Mouse (Mus musculus) MEL (cell line): Measurements from ENCODE around the gene Oas1d. TPM values are rescaled to one million over a fixed set of nuclear protein-coding genes. Genes with fewer than 3 reads are reported as not detected.

Experiments used
- DNase-seq: peaks from one replicate; pipeline ENCODE4 v3.0.0; 2011; ENCODE audit warnings: low read depth, low spot score
- H3K27ac ChIP-seq: 2 replicates; pipeline ENCODE4 v1.5.1; 2012; ENCODE audit warnings: low read depth, mild to moderate bottlenecking, control low read depth, low read length, moderate library complexity; ENCODE audit not compliant: control insufficient read depth
- H3K27me3 ChIP-seq, 2 experiments: fragments of 150-350 bp in 1 of 2; sonication (generic) in 1 of 2; 2 replicates each; pipeline ENCODE4 v1.6.1; 2012; ENCODE audit warnings: low read length in 2 of 2, mild to moderate bottlenecking in 2 of 2, improper control_type of control experiment in 1 of 2, moderate library complexity in 1 of 2; ENCODE audit not compliant: insufficient read depth in 2 of 2, control insufficient read depth in 1 of 2
- H3K36me3 ChIP-seq, 2 experiments: 2 replicates each; pipeline ENCODE4 v1.6.1; 2012 to 2014; ENCODE audit warnings: low read length in 2 of 2, improper control_type of control experiment in 1 of 2, inconsistent platforms in 1 of 2, mild to moderate bottlenecking in 1 of 2; ENCODE audit not compliant: insufficient read depth in 2 of 2, control insufficient read depth in 1 of 2
- H3K4me1 ChIP-seq, 2 experiments: fragments of 150-350 bp in 1 of 2; sonication (generic) in 1 of 2; 2 replicates each; pipeline ENCODE4 v1.6.1; 2012; ENCODE audit warnings: low read length in 2 of 2, improper control_type of control experiment in 1 of 2, mild to moderate bottlenecking in 1 of 2; ENCODE audit not compliant: insufficient read depth in 2 of 2, control insufficient read depth in 1 of 2
- H3K4me3 ChIP-seq, 2 experiments: fragments of 150-350 bp in 1 of 2; sonication (generic) in 1 of 2; 2 replicates each; pipeline ENCODE4 v1.5.1; 2012; ENCODE audit warnings: low read depth in 2 of 2, low read length in 2 of 2, mild to moderate bottlenecking in 2 of 2, moderate library complexity in 2 of 2, control low read depth in 1 of 2, improper control_type of control experiment in 1 of 2; ENCODE audit not compliant: control insufficient read depth in 1 of 2, insufficient read depth in 1 of 2
- H3K79me2 ChIP-seq: 2 replicates; pipeline ENCODE4 v1.6.1; 2012; ENCODE audit warnings: mild to moderate bottlenecking, low read length, moderate library complexity; ENCODE audit not compliant: control insufficient read depth, poor library complexity, insufficient read depth
- H3K9ac ChIP-seq: 2 replicates; pipeline ENCODE4 v1.6.1; 2012; ENCODE audit warnings: low read depth, mild to moderate bottlenecking, control low read depth, low read length, moderate library complexity; ENCODE audit not compliant: control insufficient read depth, poor library complexity, severe bottlenecking
- H3K9me3 ChIP-seq: fragments of 150-350 bp; sonication (generic); replicated peaks from 2 replicates; pipeline ENCODE4 v1.6.1; 2012; ENCODE audit warnings: mild to moderate bottlenecking, low read length, improper control_type of control experiment, moderate library complexity; ENCODE audit not compliant: insufficient read depth
- BHLHE40 ChIP-seq: IDR thresholded peaks from 2 replicates; pipeline ENCODE4 v1.6.1; 2012; ENCODE audit warnings: low read depth, mild to moderate bottlenecking, inconsistent platforms, low read length, improper control_type of control experiment, borderline replicate concordance
- CHD1 ChIP-seq: IDR thresholded peaks from 2 replicates; pipeline ENCODE4 v1.6.1; 2012; ENCODE audit warnings: low read depth, mild to moderate bottlenecking, inconsistent platforms, low read length, improper control_type of control experiment
- CHD2 ChIP-seq: IDR thresholded peaks from 2 replicates; pipeline ENCODE4 v1.6.1; 2011; ENCODE audit warnings: low read length, improper control_type of control experiment
- ELF1 ChIP-seq: IDR thresholded peaks from 2 replicates; pipeline ENCODE4 v1.6.1; 2014; ENCODE audit warnings: low read depth, mild to moderate bottlenecking, inconsistent platforms, low read length, improper control_type of control experiment, moderate library complexity
- HCFC1 ChIP-seq: IDR thresholded peaks from 2 replicates; pipeline ENCODE4 v1.6.1; 2012; ENCODE audit warnings: low read depth, mild to moderate bottlenecking, inconsistent platforms, low read length, improper control_type of control experiment, moderate library complexity
- JUND ChIP-seq: IDR thresholded peaks from 2 replicates; pipeline ENCODE4 v1.6.1; 2011; ENCODE audit warnings: low read depth, mild to moderate bottlenecking, improper control_type of control experiment, low read length
- KAT2A ChIP-seq: conservative IDR thresholded peaks from 2 replicates; pipeline ENCODE4 v1.6.1; 2012; ENCODE audit warnings: low read depth, low read length, improper control_type of control experiment, inconsistent platforms
- MAFK ChIP-seq: IDR thresholded peaks from 2 replicates; pipeline ENCODE4 v1.6.1; 2011; ENCODE audit warnings: low read depth, mild to moderate bottlenecking, low read length, improper control_type of control experiment, borderline replicate concordance
- MAX ChIP-seq: IDR thresholded peaks from 2 replicates; pipeline ENCODE4 v1.6.1; 2011; ENCODE audit warnings: low read length, improper control_type of control experiment
- MEF2A ChIP-seq: IDR thresholded peaks from 2 replicates; pipeline ENCODE4 v1.6.1; 2014; ENCODE audit warnings: low read depth, mild to moderate bottlenecking, inconsistent platforms, low read length, improper control_type of control experiment; ENCODE audit not compliant: poor library complexity, insufficient replicate concordance, severe bottlenecking; ENCODE audit errors: extremely low read depth
- MYC ChIP-seq: IDR thresholded peaks from 2 replicates; pipeline ENCODE4 v1.6.1; 2011; ENCODE audit warnings: low read depth, mild to moderate bottlenecking, low read length, improper control_type of control experiment, moderate library complexity
- NELFE ChIP-seq: IDR thresholded peaks from 2 replicates; pipeline ENCODE4 v1.6.1; 2011; ENCODE audit warnings: low read depth, low read length, improper control_type of control experiment
- NRF1 ChIP-seq: IDR thresholded peaks from 2 replicates; pipeline ENCODE4 v1.6.1; 2014; ENCODE audit warnings: low read depth, mild to moderate bottlenecking, inconsistent platforms, low read length, improper control_type of control experiment, moderate library complexity; ENCODE audit not compliant: poor library complexity, insufficient read depth, severe bottlenecking
- POLR2AphosphoS2 ChIP-seq: IDR thresholded peaks from 2 replicates; pipeline ENCODE4 v1.6.1; 2011; ENCODE audit warnings: low read length, improper control_type of control experiment
- SMC3 ChIP-seq: IDR thresholded peaks from 2 replicates; pipeline ENCODE4 v1.6.1; 2011; ENCODE audit warnings: low read depth, low read length, improper control_type of control experiment
- TBP ChIP-seq: IDR thresholded peaks from 2 replicates; pipeline ENCODE4 v1.8.0; 2011; ENCODE audit warnings: low read depth, low read length, improper control_type of control experiment
- UBTF ChIP-seq: IDR thresholded peaks from 2 replicates; pipeline ENCODE4 v1.6.1; 2012; ENCODE audit warnings: low read depth, mild to moderate bottlenecking, inconsistent platforms, low read length, improper control_type of control experiment, moderate library complexity, borderline replicate concordance; ENCODE audit not compliant: insufficient read depth
- USF2 ChIP-seq, 2 experiments: IDR thresholded peaks; 2 replicates each; pipeline ENCODE4 v1.6.1; 2011 to 2012; ENCODE audit warnings: improper control_type of control experiment in 2 of 2, low read length in 2 of 2, borderline replicate concordance in 1 of 2, inconsistent platforms in 1 of 2, low read depth in 1 of 2, mild to moderate bottlenecking in 1 of 2; ENCODE audit not compliant: insufficient read depth in 1 of 2
- ZC3H11A ChIP-seq: IDR thresholded peaks from 2 replicates; pipeline ENCODE4 v1.6.1; 2012; ENCODE audit warnings: low read depth, mild to moderate bottlenecking, inconsistent platforms, low read length, improper control_type of control experiment
- ZKSCAN1 ChIP-seq: IDR thresholded peaks from 2 replicates; pipeline ENCODE4 v1.6.1; 2012; ENCODE audit warnings: low read depth, mild to moderate bottlenecking, inconsistent platforms, low read length, improper control_type of control experiment, moderate library complexity
- ZMIZ1 ChIP-seq: IDR thresholded peaks from 2 replicates; pipeline ENCODE4 v1.6.1; 2012; ENCODE audit warnings: low read depth, mild to moderate bottlenecking, inconsistent platforms, low read length, improper control_type of control experiment, moderate library complexity
- polyA plus RNA-seq, 2 experiments: library from polyadenylated mRNA; stranded (reverse) in 1 of 2; unstranded in 1 of 2; fragments of >175 nt in 1 of 2; fragments of >200 nt in 1 of 2; gene quantifications; 2 replicates each; pipeline versions ENCODE4 v1.2.1 to v1.2.4; 2012; ENCODE audit warnings: low replicate concordance in 2 of 2, low read depth in 1 of 2; ENCODE audit not compliant: insufficient read length in 2 of 2, insufficient read depth in 1 of 2, missing spikeins in 1 of 2
- total RNA-seq: library from RNA; depleted of rRNA; stranded (reverse); fragments of 300-350 nt; gene quantifications from 2 replicates; pipeline ENCODE4 v1.2.3, GENCODE M21; 2012

Gene Oas1d
- total and polyA plus RNA-seq, 3 experiments = not detected

DNA sequence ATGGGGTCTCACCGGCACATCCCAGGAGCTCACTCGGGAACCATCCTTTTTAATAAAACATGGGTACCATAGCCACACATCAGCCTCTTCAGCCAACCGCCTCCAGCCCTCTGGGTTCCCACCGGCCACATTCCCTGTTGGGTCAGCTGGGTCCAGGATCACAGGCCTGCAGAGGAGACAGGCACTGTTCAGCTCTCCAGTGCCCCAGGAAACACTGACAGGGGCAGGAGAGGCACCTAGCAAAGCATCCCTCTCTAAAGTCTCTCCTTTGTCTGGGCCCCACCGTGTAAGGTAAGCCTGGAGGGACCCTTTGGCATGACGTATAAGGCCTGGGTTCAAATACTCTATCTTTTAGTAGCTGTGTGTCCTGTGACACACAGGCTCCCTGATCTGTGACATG is 16.0 kb upstream of the Oas1d start:
- TF ChIP-seq SMC3 (no peak), MAFK (no peak), MEF2A (no peak)
- no peak overlapping the region for H3K27ac ChIP-seq
- H3K9me3 ChIP-seq = no peaks in the 10 kb centered on the region
- H3K9ac ChIP-seq = no peak overlapping the region
- H3K27me3 ChIP-seq = no peaks in the 10 kb centered on the region
- H3K4me1 ChIP-seq = no peaks in the 10 kb centered on the region
- H3K79me2 ChIP-seq = no peaks in the 10 kb centered on the region
- H3K4me3 ChIP-seq = no peak overlapping the region
- DNase-seq = no peak
- H3K36me3 ChIP-seq = no peaks in the 10 kb centered on the region

GRCm38 (mm10) chr5:120898726-120899125 is 15.6 kb upstream of the Oas1d start:
- H3K79me2 ChIP-seq = no peaks in the 10 kb centered on the region
- DNase-seq = no peak
- no peaks in the 10 kb centered on the region for H3K36me3 ChIP-seq
- H3K9me3 ChIP-seq = no peaks in the 10 kb centered on the region
- H3K4me3 ChIP-seq = no peak overlapping the region
- no peak overlapping the region for H3K9ac ChIP-seq
- H3K4me1 ChIP-seq = no peaks in the 10 kb centered on the region
- no peaks in the 10 kb centered on the region for H3K27me3 ChIP-seq
- TF ChIP-seq NRF1 (no peak), BHLHE40 (no peak), TBP (no peak)
- no peak overlapping the region for H3K27ac ChIP-seq

DNA sequence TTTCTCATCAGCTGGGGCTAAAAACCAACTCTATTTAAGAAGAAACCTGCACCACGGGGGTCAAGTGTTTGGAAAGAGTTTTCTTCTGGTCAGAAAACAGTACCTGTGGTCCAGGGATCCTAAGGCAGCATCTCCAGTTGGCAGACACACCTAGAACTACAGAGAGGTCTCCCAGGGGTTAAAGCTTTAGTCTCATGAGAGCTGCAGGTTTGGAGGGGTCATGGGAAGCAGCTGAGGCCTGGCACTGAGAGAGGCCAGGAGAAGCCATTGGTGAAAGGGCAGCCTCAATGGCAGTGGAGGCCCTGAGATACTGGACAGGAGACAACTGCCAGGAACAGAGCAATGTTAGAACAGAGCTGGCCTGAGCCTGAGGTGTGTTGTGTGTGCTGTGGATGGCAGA is 13.7 kb upstream of the Oas1d start:
- Histone ChIP-seq H3K4me3 (no peak overlapping the region), H3K79me2 (no peaks in the 10 kb centered on the region), H3K4me1 (no peaks in the 10 kb centered on the region), H3K9me3 (no peaks in the 10 kb centered on the region), H3K9ac (no peak overlapping the region), H3K36me3 (no peaks in the 10 kb centered on the region), H3K27me3 (no peaks in the 10 kb centered on the region), H3K27ac (no peak overlapping the region)
- DNase-seq = no peak
- TF ChIP-seq JUND = no peak
- TF ChIP-seq MAX = no peak

DNA sequence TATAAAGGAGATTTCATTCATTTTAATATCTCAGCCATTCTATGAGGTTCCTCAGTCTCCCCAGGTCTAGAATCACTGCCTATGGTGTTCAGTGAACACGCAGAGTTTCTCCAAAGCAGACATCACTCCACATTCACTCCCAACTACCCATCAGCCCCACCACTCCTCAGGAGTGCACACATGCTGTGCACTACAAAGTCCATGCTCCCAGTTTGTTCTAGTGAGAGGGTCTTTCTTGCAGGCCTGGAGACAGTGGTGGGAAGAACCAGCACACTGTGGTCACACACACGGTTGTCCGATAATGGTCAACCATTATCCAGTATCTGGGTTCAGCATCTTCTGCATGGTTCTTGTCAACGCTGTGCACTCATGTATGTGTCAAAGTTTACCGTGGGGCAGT is 12.3 kb upstream of the Oas1d start:
- Histone ChIP-seq H3K36me3 (no peaks in the 10 kb centered on the region), H3K4me3 (no peak overlapping the region), H3K9me3 (no peaks in the 10 kb centered on the region), H3K9ac (no peak overlapping the region), H3K27me3 (no peaks in the 10 kb centered on the region), H3K27ac (no peak overlapping the region), H3K79me2 (no peaks in the 10 kb centered on the region), H3K4me1 (no peaks in the 10 kb centered on the region)
- no peak for DNase-seq
- TF ChIP-seq SMC3 = no peak
- no peak for TF ChIP-seq ZMIZ1
- no peak for TF ChIP-seq KAT2A
- no peak for TF ChIP-seq HCFC1
- TF ChIP-seq POLR2AphosphoS2 = no peak
- TF ChIP-seq UBTF = no peak
- no peak for TF ChIP-seq MYC
- TF ChIP-seq ZC3H11A = no peak
- no peak for TF ChIP-seq NELFE
- no peak for TF ChIP-seq MAX
- TF ChIP-seq CHD1 = no peak
- no peak for TF ChIP-seq CHD2
- TF ChIP-seq ZKSCAN1 = no peak
- TF ChIP-seq ELF1 = no peak
- no peak for TF ChIP-seq USF2 (IDR thresholded peaks at IDR 0.05; ENCODE audit: borderline replicate concordance in 1 of 2, insufficient read depth in 1 of 2, low read depth in 1 of 2, low read length in 2 of 2)
